Mouse (Mus musculus): ENCODE measurements at regions not wholly inside any gene's neighbourhood (a gene's known extent, or its start where the extent isn't known, plus 50 kb on each side); places are given as distances from the start of the nearest gene placed in this dataset.

GRCm38 (mm10) chr9:46504536-46504935, 184.8 kb upstream of the 4931429L15Rik start:
- TF ChIP-seq CTCF (IDR thresholded peaks at IDR 0.05 in 2 of 3, conservative IDR thresholded peaks at IDR 0.05 in 1 of 3; ENCODE audit: control insufficient read depth in 1 of 3, insufficient read depth in 1 of 3, low read depth in 2 of 3, low read length in 3 of 3, poor library complexity in 1 of 3, severe bottlenecking in 1 of 3) (no peak), MAZ (IDR thresholded peaks at IDR 0.05; ENCODE audit: low read depth, low read length) (no peak), ZC3H11A (IDR thresholded peaks at IDR 0.05; ENCODE audit: low read depth, low read length) (no peak), POLR2A (IDR thresholded peaks at IDR 0.05; ENCODE audit: control insufficient read depth in 1 of 2, insufficient read depth in 1 of 2, low read depth in 1 of 2, low read length in 2 of 2, poor library complexity in 1 of 2) (no peak), RAD21 (IDR thresholded peaks at IDR 0.05; ENCODE audit: low read depth, low read length) (no peak), USF2 (IDR thresholded peaks at IDR 0.05; ENCODE audit: borderline replicate concordance in 1 of 2, insufficient read depth in 1 of 2, low read depth in 1 of 2, low read length in 2 of 2) (no peak), CHD1 (IDR thresholded peaks at IDR 0.05; ENCODE audit: low read depth, low read length) (no peak), USF1 (IDR thresholded peaks at IDR 0.05; ENCODE audit: low read depth, low read length) (no peak), RCOR1 (IDR thresholded peaks at IDR 0.05; ENCODE audit: low read depth, low read length) (no peak), NELFE (IDR thresholded peaks at IDR 0.05; ENCODE audit: low read depth, low read length) (no peak)

Data from MEL (cell line).